Mouse (Mus musculus): ENCODE measurements around the gene Abcb7.
"Not testable (repeated sequence)": the region's sequence is repeated elsewhere in the genome, so short reads cannot be mapped to it uniquely, and the experiment has no call there.

Abcb7 gene

GRCm38 (mm10) chrX:104413183-104413983 lies at the start of gene Abcb7:
TSS of gene Abcb7 (minus strand) at chrX:104413856.
- peak; percentile 73 for DNase-seq (ENCODE audit: low read depth, low spot score)

- DNase-seq (ENCODE audit: low read depth, low spot score), result no peak
Observed at GRCm38 (mm10) chrX:104461755-104462154, 48.1 kb upstream of the Abcb7 start.

- no peak for DNase-seq (ENCODE audit: low read depth, low spot score)
Observed at GRCm38 (mm10) chrX:104452433-104452832, 38.8 kb upstream of the Abcb7 start.

GRCm38 (mm10) chrX:104433456-104433855 lies 19.8 kb upstream of the Abcb7 start:
- no peak for DNase-seq (ENCODE audit: low read depth, low spot score)

- no peak for DNase-seq (ENCODE audit: low read depth, low spot score)
Observed at GRCm38 (mm10) chrX:104428108-104428507, 14.5 kb upstream of the Abcb7 start.

- no peak for DNase-seq (ENCODE audit: low read depth, low spot score)
Observed at GRCm38 (mm10) chrX:104413995-104414394, 339 bp upstream of the Abcb7 start.

GRCm38 (mm10) chrX:104408137-104408536 lies 5.5 kb downstream of the Abcb7 start:
- no peak for DNase-seq (ENCODE audit: low read depth, low spot score)

- DNase-seq (ENCODE audit: low read depth, low spot score), result no peak
Observed at GRCm38 (mm10) chrX:104402463-104402862, 11.2 kb downstream of the Abcb7 start.

- DNase-seq (ENCODE audit: low read depth, low spot score), result no peak
Observed at GRCm38 (mm10) chrX:104401134-104401533, 12.5 kb downstream of the Abcb7 start.

GRCm38 (mm10) chrX:104397526-104397925 lies 16.1 kb downstream of the Abcb7 start:
- no peak for DNase-seq (ENCODE audit: low read depth, low spot score)

GRCm38 (mm10) chrX:104359686-104360085 lies 54.0 kb downstream of the Abcb7 start:
- DNase-seq (ENCODE audit: low read depth, low spot score), result no peak

- DNase-seq (ENCODE audit: low read depth, low spot score), result no peak
Observed at GRCm38 (mm10) chrX:104355842-104356241, 57.8 kb downstream of the Abcb7 start.

- DNase-seq (ENCODE audit: low read depth, low spot score), result not testable (repeated sequence)
Observed at GRCm38 (mm10) chrX:104348146-104348545, 65.5 kb downstream of the Abcb7 start.

GRCm38 (mm10) chrX:104291721-104292120 lies 121.9 kb downstream of the Abcb7 start:
- DNase-seq (ENCODE audit: low read depth, low spot score), result no peak

GRCm38 (mm10) chrX:104279828-104280227 lies 133.8 kb downstream of the Abcb7 start:
- no peak for DNase-seq (ENCODE audit: low read depth, low spot score)

GRCm38 (mm10) chrX:104264371-104264770 lies 149.3 kb downstream of the Abcb7 start:
- no peak for DNase-seq (ENCODE audit: low read depth, low spot score)

GRCm38 (mm10) chrX:104262468-104262867 lies 151.2 kb downstream of the Abcb7 start:
- no peak for DNase-seq (ENCODE audit: low read depth, low spot score)

- DNase-seq (ENCODE audit: low read depth, low spot score), result no peak
Observed at GRCm38 (mm10) chrX:104256561-104256960, 157.1 kb downstream of the Abcb7 start.

Measured in telencephalon, adult 2 months (tissue).